Mouse (Mus musculus) liver, embryonic 14.5 days (tissue): ENCODE data around the gene Crtc2.
A peak's percentile ranks its signal among the peaks of the same experiment; 100 is the strongest.

Experiments used
- CTCF ChIP-seq: IDR thresholded peaks from 2 replicates; pipeline ENCODE4 v1.5.1; 2016; ENCODE audit warnings: antibody characterized with exemption, low read depth, control low read depth
- EP300 ChIP-seq: IDR thresholded peaks from 2 replicates; pipeline ENCODE4 v1.6.1; 2016; ENCODE audit warnings: antibody characterized with exemption, low read depth

- TF ChIP-seq CTCF (peak; percentile 40), EP300 (no peak)
Observed at GRCm38 (mm10) chr3:90215825-90216380, 38.1 kb upstream of the Crtc2 start.
